Mouse (Mus musculus): ENCODE data around the gene Setd3. TPM values are rescaled to one million over a fixed set of nuclear protein-coding genes. Genes with fewer than 3 reads are reported as not detected.

The Setd3 gene
- polyA plus RNA-seq, 1 experiment: 38.5 TPM

GRCm38 (mm10) chr12:108149764-108150163 lies 29.4 kb downstream of the Setd3 start:
- Histone ChIP-seq H3K27ac (ENCODE audit: insufficient read depth, low read depth, low read length) (no peak overlapping the region), H3K36me3 (ENCODE audit: control insufficient read depth, insufficient read depth, low read length) (no peaks in the 10 kb centered on the region), H3K27me3 (replicated peaks; ENCODE audit: control insufficient read depth, insufficient read depth, low read length) (no peaks in the 10 kb centered on the region), H3K4me1 (ENCODE audit: control insufficient read depth, insufficient read depth, low read length) (peaks cover 6% of the 10 kb centered on the region; the same call in 1 of the 2 replicates), H3K4me3 (ENCODE audit: insufficient read depth, low read depth, low read length) (no peak overlapping the region)
- TF ChIP-seq POLR2A (IDR thresholded peaks at IDR 0.05; ENCODE audit: low read depth, low read length) (no peak), CTCF (conservative IDR thresholded peaks at IDR 0.05; ENCODE audit: insufficient read depth, insufficient read length, low read depth, low read length) (no peak)
- WGBS: 69% methylated on average over 3 of the region's 3 CpGs
- DNase-seq: no peak

GRCm38 (mm10) chr12:108145198-108145597 lies 33.9 kb downstream of the Setd3 start:
- no peak for TF ChIP-seq CTCF (conservative IDR thresholded peaks at IDR 0.05; ENCODE audit: insufficient read depth, insufficient read length, low read depth, low read length)
- no peak for TF ChIP-seq POLR2A (IDR thresholded peaks at IDR 0.05; ENCODE audit: low read depth, low read length)
- WGBS: 94% methylated on average over 3 of the region's 3 CpGs
- no peaks in the 10 kb centered on the region for H3K27me3 ChIP-seq (replicated peaks; ENCODE audit: control insufficient read depth, insufficient read depth, low read length)
- no peak overlapping the region for H3K27ac ChIP-seq (ENCODE audit: insufficient read depth, low read depth, low read length)
- H3K4me3 ChIP-seq (ENCODE audit: insufficient read depth, low read depth, low read length): no peak overlapping the region
- DNase-seq: no peak
- peaks cover 13% of the 10 kb centered on the region; the same call in 1 of the 2 replicates for H3K4me1 ChIP-seq (ENCODE audit: control insufficient read depth, insufficient read depth, low read length)
- H3K36me3 ChIP-seq (ENCODE audit: control insufficient read depth, insufficient read depth, low read length): no peaks in the 10 kb centered on the region

GRCm38 (mm10) chr12:108143624-108144498 lies 35.3 kb downstream of the Setd3 start:
- TF ChIP-seq POLR2A (IDR thresholded peaks at IDR 0.05; ENCODE audit: low read depth, low read length) (no peak), CTCF (conservative IDR thresholded peaks at IDR 0.05; ENCODE audit: insufficient read depth, insufficient read length, low read depth, low read length) (no peak)
- Histone ChIP-seq H3K4me3 (ENCODE audit: insufficient read depth, low read depth, low read length) (no peak overlapping the region), H3K4me1 (ENCODE audit: control insufficient read depth, insufficient read depth, low read length) (peaks cover 13% of the 10 kb centered on the region; the same call in 1 of the 2 replicates), H3K27ac (ENCODE audit: insufficient read depth, low read depth, low read length) (peak overlapping the region; percentile 67), H3K27me3 (replicated peaks; ENCODE audit: control insufficient read depth, insufficient read depth, low read length) (no peaks in the 10 kb centered on the region), H3K36me3 (ENCODE audit: control insufficient read depth, insufficient read depth, low read length) (no peaks in the 10 kb centered on the region)
- DNase-seq: peak; percentile 81
- 71% methylated on average over 5 of the region's 5 CpGs for WGBS

GRCm38 (mm10) chr12:108135610-108136208 lies 43.4 kb downstream of the Setd3 start:
- WGBS: 54% methylated on average over 6 of the region's 6 CpGs
- Histone ChIP-seq H3K4me3 (ENCODE audit: insufficient read depth, low read depth, low read length) (no peak overlapping the region), H3K4me1 (ENCODE audit: control insufficient read depth, insufficient read depth, low read length) (peaks cover 18% of the 10 kb centered on the region), H3K36me3 (ENCODE audit: control insufficient read depth, insufficient read depth, low read length) (peaks cover under 1% of the 10 kb centered on the region; the same call in 1 of the 2 replicates), H3K27ac (ENCODE audit: insufficient read depth, low read depth, low read length) (peak overlapping the region; percentile 54; the same call in 1 of the 2 replicates), H3K27me3 (replicated peaks; ENCODE audit: control insufficient read depth, insufficient read depth, low read length) (no peaks in the 10 kb centered on the region)
- no peak for TF ChIP-seq CTCF (conservative IDR thresholded peaks at IDR 0.05; ENCODE audit: insufficient read depth, insufficient read length, low read depth, low read length)
- no peak for TF ChIP-seq POLR2A (IDR thresholded peaks at IDR 0.05; ENCODE audit: low read depth, low read length)
- DNase-seq: peak; percentile 52

GRCm38 (mm10) chr12:108133181-108133580 lies 45.9 kb downstream of the Setd3 start:
- TF ChIP-seq POLR2A (IDR thresholded peaks at IDR 0.05; ENCODE audit: low read depth, low read length) (no peak), CTCF (conservative IDR thresholded peaks at IDR 0.05; ENCODE audit: insufficient read depth, insufficient read length, low read depth, low read length) (no peak)
- no peak overlapping the region for H3K27ac ChIP-seq (ENCODE audit: insufficient read depth, low read depth, low read length)
- peaks cover 3% of the 10 kb centered on the region for H3K36me3 ChIP-seq (ENCODE audit: control insufficient read depth, insufficient read depth, low read length)

GRCm38 (mm10) chr12:108132450-108133070 lies 46.6 kb downstream of the Setd3 start:
- H3K27ac ChIP-seq (ENCODE audit: insufficient read depth, low read depth, low read length): peak overlapping the region; percentile 58
- H3K4me1 ChIP-seq (ENCODE audit: control insufficient read depth, insufficient read depth, low read length): peaks cover 18% of the 10 kb centered on the region
- no peak for TF ChIP-seq POLR2A (IDR thresholded peaks at IDR 0.05; ENCODE audit: low read depth, low read length)
- TF ChIP-seq CTCF (conservative IDR thresholded peaks at IDR 0.05; ENCODE audit: insufficient read depth, insufficient read length, low read depth, low read length): no peak
- 53% methylated on average over 8 of the region's 8 CpGs for WGBS
- H3K27me3 ChIP-seq (replicated peaks; ENCODE audit: control insufficient read depth, insufficient read depth, low read length): no peaks in the 10 kb centered on the region
- H3K36me3 ChIP-seq (ENCODE audit: control insufficient read depth, insufficient read depth, low read length): peaks cover 3% of the 10 kb centered on the region
- peak; percentile 88 for DNase-seq
- H3K4me3 ChIP-seq (ENCODE audit: insufficient read depth, low read depth, low read length): no peak overlapping the region

More at GRCm38 (mm10) chr12:108133181-108133580, 45.9 kb downstream of the Setd3 start:
- 23% methylated on average over 2 of the region's 2 CpGs for WGBS
- DNase-seq: peak; percentile 61
- Histone ChIP-seq H3K27me3 (replicated peaks; ENCODE audit: control insufficient read depth, insufficient read depth, low read length) (no peaks in the 10 kb centered on the region), H3K4me1 (ENCODE audit: control insufficient read depth, insufficient read depth, low read length) (peaks cover 18% of the 10 kb centered on the region), H3K4me3 (ENCODE audit: insufficient read depth, low read depth, low read length) (no peak overlapping the region)
